Mouse (Mus musculus): ENCODE results near the gene Enah.

GRCm38 (mm10) chr1:182018397-182019265 is 1.2 kb downstream of the Enah start:
- TF ChIP-seq CTCF (IDR thresholded peaks at IDR 0.05; ENCODE audit: extremely low read depth, insufficient read length, insufficient replicate concordance, low read depth, low read length) (no peak), POLR2A (IDR thresholded peaks at IDR 0.05; ENCODE audit: low read depth, low read length) (no peak)
